Mouse (Mus musculus): Measurements from ENCODE around the gene Ccdc148.

Gene Ccdc148

DNA sequence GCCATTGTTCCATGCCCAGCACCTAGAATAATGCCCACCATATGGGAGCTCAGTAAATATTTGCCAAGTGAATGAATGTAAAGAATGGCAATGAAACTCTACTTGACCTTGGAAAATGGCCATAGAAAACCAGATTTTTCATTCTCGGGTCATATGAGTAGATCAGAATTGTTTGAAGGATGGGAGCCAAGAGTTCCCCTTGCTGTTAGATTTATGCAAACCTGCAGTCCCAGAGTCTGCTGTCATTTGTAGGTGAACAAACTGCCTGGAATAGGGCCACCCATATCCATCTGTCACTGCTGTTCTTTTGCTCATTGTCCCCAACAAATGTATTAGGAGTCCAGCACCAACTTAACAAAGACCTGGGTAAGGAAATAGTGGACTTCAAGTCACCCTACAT is 377.0 kb downstream of the Ccdc148 start:
- DNase-seq (ENCODE audit: low spot score), result no peak

DNA sequence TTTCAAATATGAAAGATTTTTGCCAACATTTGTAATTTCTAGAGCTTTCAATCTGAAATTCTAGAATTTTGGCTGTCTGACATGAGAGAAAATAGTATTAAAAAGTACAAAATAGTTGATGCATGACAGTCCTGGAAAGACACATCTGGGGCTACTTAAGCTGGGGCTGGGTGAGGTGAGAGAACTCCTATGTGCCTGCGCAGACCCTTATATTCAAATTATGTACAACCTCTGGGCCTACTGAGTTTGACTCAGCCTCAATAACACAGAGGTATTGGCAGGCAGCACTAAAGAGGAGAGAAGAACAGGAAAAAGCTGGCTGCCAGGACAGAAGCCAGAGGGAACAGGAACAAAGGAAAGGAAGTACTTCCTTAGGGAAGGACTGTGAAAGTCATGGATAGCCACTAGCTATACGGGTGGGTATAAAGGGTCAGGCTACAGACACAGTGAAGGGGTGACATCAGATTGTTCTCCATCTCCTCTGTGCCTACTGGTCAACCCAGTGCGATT is 381.4 kb downstream of the Ccdc148 start:
- no peak for DNase-seq (ENCODE audit: low spot score)

DNA sequence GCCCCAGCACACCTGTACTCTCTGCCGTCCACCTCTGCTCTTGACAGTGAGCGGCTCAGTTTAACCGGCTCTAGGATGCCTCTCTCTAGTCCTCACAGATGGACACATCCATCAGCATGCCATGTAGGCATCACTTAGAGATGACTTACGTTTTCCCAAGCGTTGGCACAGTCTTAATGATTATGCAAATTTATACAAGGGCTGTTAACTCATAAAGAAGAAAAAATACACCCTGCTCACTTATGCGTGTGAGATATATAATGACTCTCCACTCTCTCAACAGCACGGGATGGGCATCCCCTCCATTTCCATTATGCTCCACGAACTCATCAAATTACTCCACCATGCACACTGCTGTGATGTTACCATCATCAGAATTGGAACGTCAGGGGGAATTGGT is 386.6 kb downstream of the Ccdc148 start:
- no peak for DNase-seq (ENCODE audit: low spot score)

All from ovary, postnatal 36 days (tissue).